Mouse (Mus musculus): ENCODE results near the gene AU022751.

The AU022751 gene

GRCm38 (mm10) chrX:6082954-6083680 is at the start of gene AU022751:
Gene AU022751, minus strand, starts transcription at chrX:6083419.
- DNase-seq, result no peak

- DNase-seq, result peak; percentile 7
Observed at GRCm38 (mm10) chrX:6091996-6092757, 9.0 kb upstream of the AU022751 start.

GRCm38 (mm10) chrX:6091547-6091946 is 8.3 kb upstream of the AU022751 start:
- DNase-seq, result no peak

GRCm38 (mm10) chrX:6061563-6061962 is 21.7 kb downstream of the AU022751 start:
- no peak for DNase-seq

GRCm38 (mm10) chrX:6047936-6048614 is 35.1 kb downstream of the AU022751 start:
- DNase-seq, result peak; percentile 2

GRCm38 (mm10) chrX:6047066-6047935 is 35.9 kb downstream of the AU022751 start, which contains the start of gene Nudt11:
Gene Nudt11, plus strand, starts transcription at chrX:6047453.
- peak; percentile 26 for DNase-seq
